Mouse (Mus musculus): ENCODE results near the gene Ttbk1. TPM values are rescaled to one million over a fixed set of nuclear protein-coding genes. Genes with fewer than 3 reads are reported as not detected.

Ttbk1 gene
- total RNA-seq, 2 experiments from 2014 or later: 0.96 to 1.0 TPM

- DNase-seq (ENCODE audit: low spot score in 2 of 2): no peak
These were observed 10.2 kb downstream of the Ttbk1 start for GRCm38 (mm10) chr17:46477286-46477685.

GRCm38 (mm10) chr17:46476601-46477000 lies 10.9 kb downstream of the Ttbk1 start:
- DNase-seq (ENCODE audit: low spot score in 2 of 2): no peak

GRCm38 (mm10) chr17:46467830-46468229 lies 19.6 kb downstream of the Ttbk1 start:
- DNase-seq (ENCODE audit: low spot score in 2 of 2): no peak

GRCm38 (mm10) chr17:46462226-46462625 lies 25.2 kb downstream of the Ttbk1 start:
- no peak for DNase-seq (ENCODE audit: low spot score in 2 of 2)

- DNase-seq (ENCODE audit: low spot score in 2 of 2): no peak
These were observed 26.1 kb downstream of the Ttbk1 start for GRCm38 (mm10) chr17:46461347-46461746.

- DNase-seq (ENCODE audit: low spot score in 2 of 2): no peak
These were observed 26.8 kb downstream of the Ttbk1 start for GRCm38 (mm10) chr17:46460673-46461072.

- DNase-seq (ENCODE audit: low spot score in 2 of 2): no peak
These were observed 29.0 kb downstream of the Ttbk1 start for GRCm38 (mm10) chr17:46458439-46458838.

GRCm38 (mm10) chr17:46457791-46458190 lies 29.7 kb downstream of the Ttbk1 start:
- peak; percentile 29 to 59 for DNase-seq (ENCODE audit: low spot score in 2 of 2)

- DNase-seq (ENCODE audit: low spot score in 2 of 2): peak in 1 of 2 experiments; percentile 30
These were observed 32.3 kb downstream of the Ttbk1 start for GRCm38 (mm10) chr17:46455110-46455691.

- DNase-seq (ENCODE audit: low spot score in 2 of 2): no peak
These were observed 32.9 kb downstream of the Ttbk1 start for GRCm38 (mm10) chr17:46454539-46454938.

GRCm38 (mm10) chr17:46453970-46454411 lies 33.5 kb downstream of the Ttbk1 start:
- no peak for DNase-seq (ENCODE audit: low spot score in 2 of 2)

GRCm38 (mm10) chr17:46453302-46453948 lies 34.0 kb downstream of the Ttbk1 start:
- DNase-seq (ENCODE audit: low spot score in 2 of 2): no peak

- no peak for DNase-seq (ENCODE audit: low spot score in 2 of 2)
These were observed 34.8 kb downstream of the Ttbk1 start for GRCm38 (mm10) chr17:46452683-46453082.

- DNase-seq (ENCODE audit: low spot score in 2 of 2): no peak
These were observed 41.2 kb downstream of the Ttbk1 start for GRCm38 (mm10) chr17:46446264-46446663.

GRCm38 (mm10) chr17:46444839-46445579 lies 42.5 kb downstream of the Ttbk1 start:
- DNase-seq (ENCODE audit: low spot score in 2 of 2): no peak

GRCm38 (mm10) chr17:46439176-46439575 lies 48.3 kb downstream of the Ttbk1 start:
- DNase-seq (ENCODE audit: low spot score in 2 of 2): no peak

- no peak for DNase-seq (ENCODE audit: low spot score in 2 of 2)
These were observed 49.1 kb downstream of the Ttbk1 start, which contains the start of gene Slc22a7 for GRCm38 (mm10) chr17:46438298-46438873. Gene Slc22a7 (minus strand): TSS chr17:46438457.

- no peak for DNase-seq (ENCODE audit: low spot score in 2 of 2)
These were observed 50.7 kb downstream of the Ttbk1 start for GRCm38 (mm10) chr17:46436672-46437366.

GRCm38 (mm10) chr17:46433627-46434026 lies 53.8 kb downstream of the Ttbk1 start:
- peak in 1 of 2 experiments; percentile 25 for DNase-seq (ENCODE audit: low spot score in 2 of 2)

GRCm38 (mm10) chr17:46428761-46429414 lies 58.6 kb downstream of the Ttbk1 start, which contains the start of gene Crip3:
Gene Crip3 (plus strand): TSS chr17:46428926.
- peak in 1 of 2 experiments; percentile 18 for DNase-seq (ENCODE audit: low spot score in 2 of 2)

Data from adrenal gland, adult 18-20 months (tissue).